Mouse (Mus musculus) urinary bladder, postnatal 25 days (tissue): Measurements from ENCODE around the gene BC051665.
A peak's percentile ranks its signal among the peaks of the same experiment; 100 is the strongest.

Source experiments
- DNase-seq: peaks from one replicate; pipeline ENCODE4 v3.0.0; 2022; ENCODE audit warnings: low spot score

The BC051665 gene

GRCm38 (mm10) chr13:60786264-60786663 is at the start of gene BC051665:
Gene BC051665, minus strand, starts transcription at chr13:60786364.
- no peak for DNase-seq

DNA sequence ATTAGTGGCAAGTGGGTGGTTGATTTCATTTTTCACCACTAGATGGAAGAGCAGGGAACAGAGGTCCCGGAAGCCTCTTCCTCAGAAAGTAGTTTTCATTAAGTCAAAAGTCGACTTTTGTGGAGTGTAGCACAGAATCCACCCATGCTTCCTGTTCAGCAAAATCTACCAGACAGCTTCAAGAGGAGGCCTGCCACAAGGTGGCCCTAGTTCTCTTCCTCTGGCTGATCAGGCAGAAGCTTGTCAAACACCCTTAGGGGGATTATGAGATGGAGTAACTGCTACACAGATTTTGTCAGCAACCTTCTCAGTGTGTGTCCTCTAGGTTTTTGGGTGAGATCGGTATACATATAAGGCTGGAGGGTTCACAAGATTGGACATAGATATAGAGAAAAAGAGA is 39.9 kb upstream of the BC051665 start:
- DNase-seq: no peak

GRCm38 (mm10) chr13:60820486-60821175 is 34.5 kb upstream of the BC051665 start:
- DNase-seq: no peak

DNA sequence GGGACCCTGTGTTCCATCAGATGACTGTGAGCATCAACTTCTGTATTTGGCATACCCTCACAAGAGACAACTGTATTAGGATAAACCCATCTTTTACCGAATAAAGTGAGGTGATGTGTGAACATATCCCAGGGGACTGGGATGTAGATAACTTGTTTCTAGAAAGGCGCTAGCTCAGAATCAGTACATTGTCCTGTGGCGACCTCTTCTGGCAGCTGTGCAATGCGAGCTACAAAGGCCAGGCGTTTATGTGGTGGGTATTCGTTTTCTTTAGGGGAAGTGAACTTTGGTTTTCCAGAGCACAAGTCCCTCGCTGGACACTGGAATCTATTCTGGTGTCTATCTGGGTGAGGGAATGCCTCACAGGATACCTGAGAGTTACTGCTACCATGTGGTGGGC is 33.3 kb upstream of the BC051665 start:
- peak; percentile 15 for DNase-seq

DNA sequence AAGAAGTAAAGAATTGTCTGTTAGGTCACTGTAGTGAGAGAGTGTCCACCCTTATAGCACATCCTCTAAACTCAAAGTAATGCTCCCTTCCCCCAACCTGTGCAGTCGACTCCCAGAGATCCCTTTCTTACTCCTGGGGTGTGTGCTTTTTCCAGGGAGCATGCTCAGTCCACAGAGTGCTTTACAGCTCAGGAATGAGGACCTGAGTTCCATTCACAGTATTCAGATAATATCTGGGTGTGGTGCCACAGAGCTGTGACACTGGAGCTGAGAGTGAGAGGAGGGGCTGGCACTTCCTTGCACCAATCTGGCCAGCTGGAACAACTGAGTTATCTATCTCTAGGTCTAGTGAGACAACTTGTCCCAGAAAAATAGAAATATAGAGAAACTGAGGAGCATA is 27.6 kb upstream of the BC051665 start:
- DNase-seq: no peak

DNA sequence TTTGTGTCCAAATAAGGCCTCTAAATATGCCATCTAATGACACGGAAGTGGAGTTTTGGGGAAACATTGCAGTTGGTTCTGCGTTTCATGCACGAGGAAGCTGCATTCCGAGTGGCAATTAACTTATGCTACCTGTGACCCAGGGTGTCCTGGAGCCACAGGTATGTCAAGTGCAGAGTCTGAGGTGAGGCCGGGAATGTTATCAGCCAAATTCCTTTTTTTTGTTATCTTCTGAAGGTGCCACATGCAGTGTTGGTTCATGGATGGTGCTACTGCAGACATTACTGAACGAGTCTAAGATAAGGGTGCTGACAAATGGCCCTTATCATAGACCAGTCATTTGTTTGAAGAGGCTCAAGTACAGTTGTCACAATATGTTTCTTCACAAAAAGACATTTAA is 26.6 kb upstream of the BC051665 start:
- no peak for DNase-seq

- no peak for DNase-seq
Measured at GRCm38 (mm10) chr13:60809690-60810089, 23.5 kb upstream of the BC051665 start.

DNA sequence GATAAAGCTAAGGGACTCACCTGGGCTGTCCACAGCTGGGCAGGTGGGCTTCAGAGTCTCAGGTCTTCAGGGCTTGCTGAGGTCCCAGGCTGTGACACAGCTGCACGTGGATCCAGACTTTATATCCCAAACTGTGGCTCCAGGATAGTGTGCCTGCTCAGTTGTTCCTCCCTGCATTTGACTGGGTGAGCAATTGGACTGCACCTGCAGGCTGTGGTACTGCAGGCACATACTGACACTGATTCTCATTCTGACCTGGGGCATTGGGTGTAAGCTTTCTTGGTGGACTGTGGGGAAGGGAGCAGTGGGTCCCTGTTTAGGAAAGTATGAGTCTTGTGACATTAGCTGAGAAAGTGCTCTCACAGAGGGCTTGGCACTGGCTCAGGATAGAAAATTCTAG is 16.6 kb upstream of the BC051665 start, which contains the start of gene Ctsll3:
Gene Ctsll3 (minus strand): TSS at position 101 of the 400 bp plus-strand sequence.
- no peak for DNase-seq

DNA sequence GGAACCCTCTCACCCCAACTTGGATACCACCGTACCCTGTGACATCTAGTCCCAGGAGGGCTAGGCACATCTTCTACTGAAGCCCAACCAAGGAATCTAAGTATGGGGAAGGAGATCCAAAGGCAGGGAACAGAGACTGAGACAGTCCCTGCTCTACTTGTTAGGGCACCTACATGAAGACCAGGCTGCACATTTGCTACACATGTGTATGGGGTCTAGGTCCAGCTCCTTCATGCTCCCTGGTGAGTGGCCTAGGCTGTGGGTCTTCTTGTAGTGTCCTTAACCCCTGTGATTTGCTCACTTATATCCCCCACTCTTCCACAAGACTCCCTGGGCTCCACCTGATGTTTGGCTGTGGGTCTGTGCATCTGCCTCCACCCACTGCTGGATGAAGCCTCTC is 3.3 kb upstream of the BC051665 start:
- DNase-seq: no peak

GRCm38 (mm10) chr13:60783301-60783700 is 2.9 kb downstream of the BC051665 start:
- DNase-seq: no peak

GRCm38 (mm10) chr13:60780534-60780933 is 5.6 kb downstream of the BC051665 start:
- DNase-seq: no peak

DNA sequence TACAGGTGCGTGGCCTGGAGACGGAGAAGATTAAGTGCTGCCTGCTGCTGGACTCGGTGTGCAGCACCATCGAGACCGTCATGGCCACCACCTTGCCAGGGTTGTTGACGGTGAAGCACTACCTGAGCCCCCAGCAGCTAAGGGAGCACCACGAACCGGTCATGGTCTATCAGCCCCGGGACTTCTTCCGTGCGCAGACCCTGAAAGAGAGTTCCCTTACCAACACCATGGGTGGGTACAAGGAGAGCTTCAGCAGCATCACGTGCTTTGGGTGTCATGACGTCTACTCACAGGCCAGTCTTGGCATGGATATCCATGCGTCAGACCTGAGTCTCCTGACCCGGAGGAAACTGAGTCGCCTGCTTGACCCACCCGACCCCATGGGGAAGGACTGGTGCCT is 25.0 kb downstream of the BC051665 start:
- DNase-seq: no peak

DNA sequence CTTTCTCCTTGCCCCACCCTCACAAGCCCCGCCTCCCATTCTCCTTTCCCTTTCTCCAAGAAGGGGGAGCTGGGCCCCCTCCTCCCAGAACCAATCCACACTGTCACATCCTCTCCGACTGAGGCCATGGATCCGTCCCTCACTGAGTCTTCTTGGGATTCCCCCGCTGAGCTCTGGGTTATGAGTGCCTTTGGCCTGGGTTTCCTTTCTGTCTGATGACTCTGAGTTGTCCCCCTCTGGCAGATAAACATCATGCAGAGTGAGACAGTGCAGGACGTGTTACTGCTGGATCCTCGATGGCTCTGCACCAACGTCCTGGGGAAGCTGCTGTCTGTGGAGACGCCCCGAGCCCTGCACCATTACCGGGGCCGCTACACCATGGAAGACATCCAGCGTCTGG is 25.8 kb downstream of the BC051665 start:
- no peak for DNase-seq

DNA sequence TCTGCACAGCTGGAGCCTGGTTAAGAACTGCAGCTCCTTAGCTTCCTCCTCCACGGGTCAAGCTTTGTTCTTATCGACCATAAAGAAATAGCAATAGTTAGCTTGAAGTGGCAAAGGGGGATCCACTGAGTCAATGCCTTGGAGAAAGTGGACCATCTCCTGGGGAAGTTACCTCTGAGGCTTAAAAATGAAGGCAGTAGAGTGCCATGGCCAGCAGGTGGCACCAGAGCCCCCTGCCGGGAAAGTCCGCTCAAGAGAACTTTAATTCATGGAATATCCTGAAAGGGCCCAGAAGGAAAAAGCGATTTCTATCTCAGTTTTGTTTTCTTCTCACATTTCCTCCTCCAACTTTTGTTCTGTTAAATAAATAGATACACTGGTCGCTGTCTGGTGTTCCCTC is 27.0 kb downstream of the BC051665 start:
- peak; percentile 38 for DNase-seq

DNA sequence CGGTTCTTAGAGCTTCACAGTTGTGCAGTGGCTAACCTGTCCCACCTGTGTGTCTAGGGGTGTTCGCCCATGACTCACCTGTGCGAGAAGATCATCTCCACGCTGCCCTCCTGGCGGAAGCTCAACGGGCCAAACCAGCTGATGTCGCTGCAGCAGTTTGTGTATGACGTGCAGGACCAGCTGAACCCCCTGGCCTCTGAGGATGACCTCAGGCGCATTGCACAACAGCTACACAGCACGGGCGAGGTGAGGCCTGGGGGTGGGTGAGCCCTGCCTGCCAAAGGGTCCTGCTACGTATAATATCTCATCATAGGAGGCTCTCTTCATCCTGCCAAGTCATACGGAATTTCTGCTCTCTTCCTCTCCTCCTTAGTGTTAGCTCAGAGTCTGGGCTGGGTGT is 28.9 kb downstream of the BC051665 start:
- no peak for DNase-seq

DNA sequence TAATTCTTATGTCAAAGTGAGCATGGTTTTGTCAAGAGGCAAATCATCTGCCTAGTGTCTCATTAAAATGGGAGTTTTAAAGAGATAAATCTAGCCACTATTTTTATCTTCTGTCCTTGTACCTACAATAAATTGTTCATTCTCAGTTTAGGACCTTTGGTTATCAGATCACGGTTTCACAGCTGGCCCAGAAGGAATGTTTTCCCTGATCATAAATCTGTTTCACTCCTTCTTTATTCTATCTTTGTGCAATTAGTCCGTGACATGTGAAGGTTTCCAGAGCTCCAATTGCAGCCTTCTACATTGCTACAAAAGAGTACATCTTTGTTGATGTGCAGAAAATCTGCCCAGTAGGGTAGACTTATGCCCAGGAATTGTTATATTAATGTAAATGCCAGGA is 30.9 kb downstream of the BC051665 start:
- no peak for DNase-seq

- DNase-seq: no peak
Measured at GRCm38 (mm10) chr13:60753216-60753615, 32.9 kb downstream of the BC051665 start.

DNA sequence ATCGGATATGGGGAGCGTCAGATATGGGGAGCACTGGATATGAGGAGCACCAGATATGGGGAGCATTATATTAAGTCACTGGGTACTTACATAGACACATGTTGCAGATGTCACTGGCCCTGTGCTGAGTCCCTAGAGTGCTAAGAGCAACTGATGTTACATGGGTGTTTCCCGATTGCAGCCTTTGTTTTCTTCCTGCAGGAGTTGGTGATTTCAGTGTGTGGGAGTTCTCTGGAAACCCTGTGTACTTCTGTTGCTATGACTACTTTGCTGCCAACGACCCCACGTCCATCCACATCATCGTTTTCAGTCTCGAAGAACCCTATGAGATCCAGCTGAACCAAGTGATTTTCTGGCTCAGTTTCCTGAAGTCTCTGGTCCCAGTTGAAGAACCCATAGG is 35.2 kb downstream of the BC051665 start:
- no peak for DNase-seq

DNA sequence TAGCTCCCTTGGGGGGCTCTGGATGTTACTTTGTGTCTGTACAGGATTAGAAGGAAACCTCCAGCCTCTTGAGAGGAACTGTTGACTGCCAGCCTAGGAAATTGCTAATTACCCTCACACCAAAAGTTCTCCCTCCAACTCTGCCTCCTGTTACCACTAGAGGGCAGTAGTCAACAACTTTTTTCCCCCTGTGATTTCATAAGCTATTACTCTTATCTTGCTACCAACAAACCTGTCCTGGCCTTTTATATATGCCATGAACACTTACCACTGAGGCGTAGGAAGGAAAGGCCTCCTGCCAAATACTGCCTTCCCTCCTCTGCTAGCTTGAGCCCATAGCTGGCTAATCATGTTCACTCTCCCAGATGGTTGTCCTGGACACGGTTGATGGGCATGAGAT is 37.6 kb downstream of the BC051665 start:
- no peak for DNase-seq

DNA sequence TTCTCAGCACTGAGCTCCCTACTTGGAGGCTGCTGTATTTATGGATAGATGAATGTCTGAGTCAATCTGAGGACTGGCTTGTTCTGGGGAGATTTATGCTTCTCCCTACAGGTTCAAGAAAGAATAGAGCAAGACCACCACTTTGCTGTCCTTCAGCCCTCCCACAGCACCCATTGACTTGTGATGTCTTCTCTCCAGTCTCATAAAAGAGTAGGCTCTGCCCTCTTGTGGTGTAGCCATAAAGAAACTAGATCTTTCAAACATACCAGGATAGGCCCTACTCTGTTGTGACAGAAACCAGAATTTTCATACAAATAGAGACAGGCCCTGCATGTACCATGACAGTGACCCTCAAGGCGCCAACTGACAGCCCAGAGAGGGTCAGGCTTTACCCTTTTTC is 39.0 kb downstream of the BC051665 start:
- no peak for DNase-seq

DNA sequence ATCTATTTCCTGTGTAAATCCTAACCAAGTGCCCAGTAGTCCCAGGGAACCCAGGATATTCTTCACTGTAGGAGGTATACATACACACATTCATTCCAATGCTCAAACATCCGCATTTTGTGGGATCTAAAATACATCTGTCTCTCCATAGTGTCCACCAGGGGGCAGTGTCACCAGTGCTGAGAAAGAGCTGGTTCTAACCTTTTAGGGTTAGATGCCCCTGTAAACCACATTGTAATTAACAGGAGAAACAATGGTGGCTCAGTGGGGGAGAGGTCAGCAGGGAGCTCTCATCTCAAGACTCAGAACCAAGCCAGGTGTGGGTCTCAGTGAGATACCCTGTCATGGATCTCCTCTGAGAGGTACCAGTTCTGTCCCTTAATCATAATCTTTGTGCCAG is 39.9 kb downstream of the BC051665 start:
- no peak for DNase-seq

DNA sequence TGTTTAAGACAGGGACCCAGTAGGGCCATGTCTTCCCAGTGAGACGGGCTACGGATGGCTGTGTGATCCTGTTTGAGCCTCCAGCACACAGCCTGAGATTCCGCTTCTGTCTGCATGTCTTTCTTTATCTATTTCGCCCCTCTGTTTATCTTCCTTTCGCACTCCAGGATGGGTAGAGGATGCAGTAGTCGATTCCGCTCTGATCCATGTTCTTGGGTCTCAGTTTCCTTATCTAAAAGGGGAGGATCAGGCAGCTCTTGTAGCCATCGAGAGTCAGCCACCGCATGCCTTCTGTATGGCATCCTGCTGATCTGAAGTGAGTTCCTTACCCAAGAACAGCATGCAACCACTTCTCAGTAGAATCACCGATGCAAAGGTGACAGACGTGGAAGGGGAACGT is 40.8 kb downstream of the BC051665 start:
- no peak for DNase-seq

GRCm38 (mm10) chr13:60744736-60745135 is 41.4 kb downstream of the BC051665 start:
- DNase-seq: no peak

DNA sequence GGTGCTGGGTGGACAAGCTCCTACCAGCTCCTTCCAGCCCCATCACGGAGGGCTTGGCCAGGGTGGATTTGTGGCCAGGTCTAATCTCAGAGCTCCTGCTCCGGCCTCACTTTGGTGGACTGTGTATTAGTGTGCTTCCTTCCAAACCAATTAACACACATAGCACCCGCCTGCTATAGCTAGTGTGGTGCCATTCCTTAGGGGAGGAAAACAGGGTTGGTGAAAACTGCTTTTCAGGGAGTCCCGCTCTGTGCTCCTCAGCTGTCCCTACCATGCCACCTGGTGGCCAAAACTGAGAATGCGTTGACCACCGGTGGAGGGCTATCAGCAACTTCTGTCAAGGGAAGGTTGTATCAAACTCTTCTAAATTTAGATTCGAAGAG is 42.1 kb downstream of the BC051665 start:
- peak; percentile 88 for DNase-seq
